Mouse (Mus musculus) megakaryocyte, embryonic 14.5 days (primary cell): ENCODE measurements around the gene Zfp1.

Experiments
- FLI1 ChIP-seq: IDR thresholded peaks from 2 replicates; pipeline ENCODE4 v1.6.1; 2012; ENCODE audit warnings: low read length, inconsistent platforms, mixed read lengths
- GATA1 ChIP-seq: IDR thresholded peaks from 3 replicates; pipeline ENCODE4 v1.6.1; 2012; ENCODE audit warnings: mixed read lengths, low read length, inconsistent platforms, borderline replicate concordance

- TF ChIP-seq FLI1 = no peak
- TF ChIP-seq GATA1 = no peak
Observed at GRCm38 (mm10) chr8:111597310-111597709, 45.9 kb upstream of the Zfp1 start.
